Mouse (Mus musculus) liver, embryonic 14.5 days (tissue): Measurements from ENCODE around the gene Tjp2. TPM values are rescaled to one million over a fixed set of nuclear protein-coding genes. Genes with fewer than 3 reads are reported as not detected.

Source experiments
- ATAC-seq: fragments of 200-750 bp; cut with Nextera tagmentation; 2 replicates; pipeline ENCODE4 v1.8.0; 2017; ENCODE audit warnings: moderate number of reproducible peaks, mild to moderate bottlenecking, moderate library complexity; ENCODE audit not compliant: insufficient read depth
- DNase-seq, 3 experiments: peaks; one replicate each; pipeline ENCODE4 v3.0.0-alpha.2; 2012 to 2013; ENCODE audit warnings: low read depth in 3 of 3, low spot score in 3 of 3
- H3K27ac ChIP-seq: fragments of 300-500 bp; sonication (generic); 2 replicates; pipeline ENCODE4 v1.5.1; 2014; ENCODE audit warnings: moderate library complexity, mild to moderate bottlenecking, control low read depth, inconsistent platforms
- H3K27me3 ChIP-seq: fragments of 300-500 bp; sonication (generic); 2 replicates; pipeline ENCODE4 v1.6.1; 2014; ENCODE audit warnings: mild to moderate bottlenecking, low read length, moderate library complexity; ENCODE audit not compliant: control insufficient read depth, insufficient read depth
- H3K36me3 ChIP-seq: fragments of 300-500 bp; sonication (generic); replicated peaks from 2 replicates; pipeline ENCODE4 v1.6.1; 2014; ENCODE audit warnings: low read depth; ENCODE audit not compliant: control insufficient read depth, insufficient read depth
- H3K4me1 ChIP-seq, 2 experiments: fragments of 200-500 bp in 1 of 2; fragments of 300-500 bp in 1 of 2; sonication (generic) in 1 of 2; replicated peaks; 2 replicates each; pipeline ENCODE4 v1.6.1; 2012 to 2014; ENCODE audit warnings: antibody characterized with exemption in 1 of 2, inconsistent platforms in 1 of 2, low read length in 1 of 2; ENCODE audit not compliant: control insufficient read depth in 2 of 2, insufficient read depth in 2 of 2
- H3K4me2 ChIP-seq: fragments of 300-500 bp; sonication (generic); 2 replicates; pipeline ENCODE4 v1.6.1; 2014; ENCODE audit warnings: low read depth, mild to moderate bottlenecking, control low read depth, moderate library complexity
- H3K4me3 ChIP-seq, 2 experiments: fragments of 200-500 bp in 1 of 2; fragments of 300-500 bp in 1 of 2; sonication (generic) in 1 of 2; 2 replicates each; pipeline ENCODE4 v1.5.1; 2012 to 2014; ENCODE audit warnings: low read depth in 2 of 2, low read length in 2 of 2, mild to moderate bottlenecking in 2 of 2, control low read depth in 1 of 2, inconsistent platforms in 1 of 2, moderate library complexity in 1 of 2; ENCODE audit not compliant: insufficient read depth in 1 of 2
- H3K9ac ChIP-seq: fragments of 300-500 bp; sonication (generic); replicated peaks from 2 replicates; pipeline ENCODE4 v1.6.1; 2014; ENCODE audit warnings: mild to moderate bottlenecking, control low read depth, moderate library complexity
- H3K9me3 ChIP-seq: fragments of 300-500 bp; sonication (generic); 2 replicates; pipeline ENCODE4 v1.6.1; 2016; ENCODE audit warnings: low read length, mixed read lengths; ENCODE audit not compliant: control insufficient read depth
- CTCF ChIP-seq: IDR thresholded peaks from 2 replicates; pipeline ENCODE4 v1.5.1; 2016; ENCODE audit warnings: antibody characterized with exemption, low read depth, control low read depth
- EP300 ChIP-seq: IDR thresholded peaks from 2 replicates; pipeline ENCODE4 v1.6.1; 2016; ENCODE audit warnings: antibody characterized with exemption, low read depth
- WGBS: fragments of 180-500 bp; shearing (Covaris S2); extraction: QIAGEN DNeasy Blood & Tissue Kit; methylation state at CpG from one replicate; pipeline ENCODE4 v1.1.7; 2014; ENCODE audit not compliant: insufficient replicate concordance; 5-methylcytosine and 5-hydroxymethylcytosine counted together
- polyA plus RNA-seq, 2 experiments: library from polyadenylated mRNA; depleted of rRNA in 1 of 2; stranded (reverse) in 1 of 2; unstranded in 1 of 2; fragments of >200 nt; fragmentation: Nextera tagmentation in 1 of 2; extraction: Ambion mirVana in 1 of 2; gene quantifications; 2 replicates each; pipeline versions ENCODE4 v1.2.1 to v1.2.3; 2012 to 2014

The Tjp2 gene
- polyA plus RNA-seq, 2 experiments: 2.9 to 3.2 TPM

- no peak for DNase-seq
- ATAC-seq: no peak
- Histone ChIP-seq H3K9ac (no peak overlapping the region), H3K9me3 (no peaks in the 10 kb centered on the region), H3K36me3 (no peaks in the 10 kb centered on the region), H3K4me3 (no peak overlapping the region), H3K4me2 (no peak overlapping the region), H3K27ac (no peak overlapping the region), H3K27me3 (no peaks in the 10 kb centered on the region), H3K4me1 (0 out of 4 replicates have a peak, but pooled peaks cover 0 to 2% of the 10 kb centered on the region in 2 experiments)
- 75% methylated on average over 15 of the region's 15 CpGs for WGBS
- TF ChIP-seq CTCF (no peak), EP300 (no peak)
These were observed 15.3 kb downstream of the Tjp2 start for GRCm38 (mm10) chr19:24209516-24209915.

GRCm38 (mm10) chr19:24207967-24208366 is 16.9 kb downstream of the Tjp2 start:
- DNase-seq (no peak), ATAC-seq (no peak)
- Histone ChIP-seq H3K4me1 (0 out of 4 replicates have a peak, but pooled peaks cover 0 to 2% of the 10 kb centered on the region in 2 experiments), H3K27me3 (no peaks in the 10 kb centered on the region), H3K27ac (no peak overlapping the region), H3K9me3 (no peaks in the 10 kb centered on the region), H3K36me3 (no peaks in the 10 kb centered on the region), H3K4me3 (no peak overlapping the region), H3K4me2 (no peak overlapping the region), H3K9ac (no peak overlapping the region)
- 47% methylated on average over 1 of the region's 1 CpGs for WGBS
- TF ChIP-seq EP300: no peak
- no peak for TF ChIP-seq CTCF

GRCm38 (mm10) chr19:24205001-24205400 is 19.8 kb downstream of the Tjp2 start:
- no peaks in the 10 kb centered on the region for H3K9me3 ChIP-seq
- H3K36me3 ChIP-seq: no peaks in the 10 kb centered on the region
- no peaks in the 10 kb centered on the region for H3K4me1 ChIP-seq
- TF ChIP-seq EP300 (no peak), CTCF (no peak)
- no peak overlapping the region for H3K9ac ChIP-seq
- ATAC-seq: no peak
- WGBS: 39% methylated on average over 1 of the region's 1 CpGs
- H3K4me3 ChIP-seq: no peak overlapping the region
- no peak overlapping the region for H3K27ac ChIP-seq
- no peaks in the 10 kb centered on the region for H3K27me3 ChIP-seq
- no peak for DNase-seq
- H3K4me2 ChIP-seq: no peak overlapping the region

DNA sequence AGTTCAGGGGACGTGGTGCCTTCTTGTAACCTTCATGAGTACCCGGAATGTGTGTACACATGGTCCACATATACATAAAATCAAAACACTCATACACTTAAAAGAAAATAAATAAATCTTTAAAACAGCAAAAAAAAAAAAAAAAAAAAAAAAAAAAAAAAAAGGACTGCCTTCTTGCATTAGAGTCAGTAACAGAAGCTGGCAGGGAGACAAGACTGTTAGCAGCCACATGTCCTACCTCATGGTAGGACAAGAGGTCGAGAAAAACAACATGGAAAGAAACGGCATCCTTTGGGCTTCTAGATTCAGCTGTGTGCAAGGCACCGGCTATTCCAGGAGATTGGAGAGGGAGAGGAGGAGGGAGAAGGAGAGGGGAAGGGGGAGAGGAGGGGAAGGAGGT is 23.0 kb downstream of the Tjp2 start:
- TF ChIP-seq CTCF: no peak
- TF ChIP-seq EP300: no peak

GRCm38 (mm10) chr19:24200566-24200965 is 24.3 kb downstream of the Tjp2 start:
- H3K4me1 ChIP-seq: no peaks in the 10 kb centered on the region
- H3K27ac ChIP-seq: no peak overlapping the region
- ATAC-seq (no peak), DNase-seq (no peak)
- H3K4me3 ChIP-seq: no peak overlapping the region
- H3K27me3 ChIP-seq: no peaks in the 10 kb centered on the region
- H3K36me3 ChIP-seq: no peaks in the 10 kb centered on the region
- no peak overlapping the region for H3K4me2 ChIP-seq
- no peak for TF ChIP-seq CTCF
- no peak for TF ChIP-seq EP300
- H3K9me3 ChIP-seq: no peaks in the 10 kb centered on the region
- WGBS: 74% methylated on average over 12 of the region's 12 CpGs
- H3K9ac ChIP-seq: no peak overlapping the region

More for the DNA sequence above, 23.0 kb downstream of the Tjp2 start:
- Histone ChIP-seq H3K27me3 (no peaks in the 10 kb centered on the region), H3K4me3 (no peak overlapping the region), H3K4me2 (no peak overlapping the region), H3K9me3 (no peaks in the 10 kb centered on the region), H3K4me1 (no peaks in the 10 kb centered on the region), H3K36me3 (no peaks in the 10 kb centered on the region), H3K9ac (no peak overlapping the region), H3K27ac (no peak overlapping the region)
- ATAC-seq: no peak
- 71% methylated on average over 5 of the region's 5 CpGs for WGBS
- DNase-seq: no peak
